10 mouse cellular contexts compared by ENCODE assay signal in genomic region chrX:110815549-110815930, GRCm38 (mm10). TPM values are rescaled to one million over a fixed set of nuclear protein-coding genes. Genes with fewer than 3 reads are reported as not detected.
DNase-seq lines count a peak whose midpoint lies in the region; ATAC-seq and TF ChIP-seq lines count a peak whose summit lies in the region.
"Had no signal": no experiment of that assay in that cellular context is flagged by ENCODE, and none has a peak within 500 bp of the region (broad histone marks: within the 10 kb centered on the region; RNA-seq: fewer than 3 reads in every experiment).

No protein-coding gene starts in this region.

- H3K36me3 ChIP-seq in lung, embryonic 16.5 days (ENCODE audit: control insufficient read depth, insufficient read depth, low read length), result no peaks in the 10 kb centered on the region
- no peaks in the 10 kb centered on the region for H3K36me3 ChIP-seq in intestine, embryonic 16.5 days (ENCODE audit: control insufficient read depth, insufficient read depth, low read length)
- no peaks in the 10 kb centered on the region for H3K36me3 ChIP-seq in neural tube, embryonic 15.5 days

- no peak overlapping the region for H3K9ac ChIP-seq in lung, embryonic 16.5 days (ENCODE audit: low read length)
- no peak overlapping the region for H3K9ac ChIP-seq in intestine, embryonic 16.5 days (ENCODE audit: low read depth, low read length)
- peak overlapping the region; percentile 45 for H3K9ac ChIP-seq in neural tube, embryonic 15.5 days (replicated peaks)

- H3K4me1 ChIP-seq in cerebellum, adult 2 months (ENCODE audit: control insufficient read depth, insufficient read depth, low read length), result 0 out of 2 replicates have a peak, but pooled peaks cover 2% of the 10 kb centered on the region
- no peaks in the 10 kb centered on the region for H3K4me1 ChIP-seq in lung, embryonic 16.5 days (replicated peaks; ENCODE audit: control insufficient read depth, insufficient read depth, low read length)
- no peaks in the 10 kb centered on the region for H3K4me1 ChIP-seq in lung, adult 2 months (ENCODE audit: control insufficient read depth, insufficient read depth, low read length)
- H3K4me1 ChIP-seq in intestine, embryonic 16.5 days (ENCODE audit: control insufficient read depth, insufficient read depth, low read length), result 0 out of 2 replicates have a peak, but pooled peaks cover 2% of the 10 kb centered on the region
- H3K4me1 ChIP-seq in neural tube, embryonic 15.5 days, result no peaks in the 10 kb centered on the region

- H3K27ac ChIP-seq in cerebellum, adult 2 months (ENCODE audit: insufficient read depth, low read length), result no peak overlapping the region
- H3K27ac ChIP-seq in lung, embryonic 16.5 days (ENCODE audit: low read length), result no peak overlapping the region
- no peak overlapping the region for H3K27ac ChIP-seq in intestine, embryonic 16.5 days (ENCODE audit: low read length)
- H3K27ac ChIP-seq in neural tube, embryonic 15.5 days (replicated peaks), result peak overlapping the region; percentile 86

- WGBS in cerebellum, adult 2 months, result 28% methylated on average over 18 of the region's 18 CpGs
- WGBS in lung, embryonic 16.5 days, result 31% methylated on average over 18 of the region's 18 CpGs
- WGBS in lung, adult 2 months, result 72% methylated on average over 18 of the region's 18 CpGs
- 33% methylated on average over 8 of the region's 18 CpGs for WGBS in intestine, embryonic 16.5 days
- WGBS in neural tube, embryonic 15.5 days, result 51% methylated on average over 18 of the region's 18 CpGs

- TF ChIP-seq CTCF in cerebellum, adult 2 months (IDR thresholded peaks at IDR 0.05; ENCODE audit: borderline replicate concordance, insufficient read depth, low read depth, low read length), result no peak
- TF ChIP-seq CTCF in lung, adult 2 months (IDR thresholded peaks at IDR 0.05; ENCODE audit: insufficient read depth, low read length), result no peak

- H3K27me3 ChIP-seq in cerebellum, adult 2 months (ENCODE audit: control insufficient read depth, insufficient read depth, low read length), result no peaks in the 10 kb centered on the region
- H3K27me3 ChIP-seq in lung, embryonic 16.5 days (ENCODE audit: control insufficient read depth, insufficient read depth, low read depth, low read length), result peaks cover 30% of the 10 kb centered on the region
- peaks cover 16% of the 10 kb centered on the region for H3K27me3 ChIP-seq in intestine, embryonic 16.5 days (replicated peaks; ENCODE audit: control insufficient read depth, insufficient read depth, low read length)
- no peaks in the 10 kb centered on the region for H3K27me3 ChIP-seq in neural tube, embryonic 15.5 days (replicated peaks)

- H3K9me3 ChIP-seq in lung, embryonic 16.5 days (ENCODE audit: control insufficient read depth, low read length), result no peaks in the 10 kb centered on the region
- H3K9me3 ChIP-seq in intestine, embryonic 16.5 days (ENCODE audit: control insufficient read depth, low read length), result no peaks in the 10 kb centered on the region
- no peaks in the 10 kb centered on the region for H3K9me3 ChIP-seq in neural tube, embryonic 15.5 days (replicated peaks)

- TF ChIP-seq POLR2A in cerebellum, adult 2 months (IDR thresholded peaks at IDR 0.05; ENCODE audit: borderline replicate concordance, insufficient read depth, low read length), result no peak
- TF ChIP-seq POLR2A in lung, adult 2 months (IDR thresholded peaks at IDR 0.05; ENCODE audit: borderline replicate concordance, extremely low read depth, low read depth, low read length), result no peak

- H3K4me3 ChIP-seq in cerebellum, adult 2 months (replicated peaks; ENCODE audit: insufficient read depth, low read depth, low read length), result peak overlapping the region; percentile 65
- peak overlapping the region; percentile 36; the same call in 1 of the 2 replicates for H3K4me3 ChIP-seq in lung, embryonic 16.5 days (ENCODE audit: low read length)
- H3K4me3 ChIP-seq in lung, adult 2 months (replicated peaks; ENCODE audit: extremely low read depth, low read depth, low read length), result no peak overlapping the region
- H3K4me3 ChIP-seq in intestine, embryonic 16.5 days (ENCODE audit: low read length), result peak overlapping the region; percentile 43
- H3K4me3 ChIP-seq in neural tube, embryonic 15.5 days (replicated peaks), result peak overlapping the region; percentile 54

- H3K4me2 ChIP-seq in lung, embryonic 16.5 days (ENCODE audit: low read depth, low read length), result peak overlapping the region; percentile 52; the same call in 1 of the 2 replicates
- peak overlapping the region; percentile 71 for H3K4me2 ChIP-seq in intestine, embryonic 16.5 days (ENCODE audit: low read depth, low read length)
- peak overlapping the region; percentile 60 for H3K4me2 ChIP-seq in neural tube, embryonic 15.5 days

- no peak for DNase-seq in cerebellum, adult 2 months
- no peak for DNase-seq in cerebellum, adult 8-10 months
- no peak for DNase-seq in lung, adult 2 months
- DNase-seq in adrenal gland, adult 8-10 months, result no peak
- DNase-seq in spleen, adult 18-20 months, result no peak
- DNase-seq: gastrocnemius, postnatal 14 days had no signal

- ATAC-seq in lung, embryonic 16.5 days (ENCODE audit: low read depth), result no peak
- ATAC-seq in intestine, embryonic 16.5 days, result no peak
- ATAC-seq in neural tube, embryonic 15.5 days (ENCODE audit: low FRiP score), result no peak

RNA-seq across cellular contexts. Expression of gene Pou3f4, which starts 1.5 kb away (rescaled TPM):
- 4.1 and 4.2 TPM in 2 replicates for polyA plus RNA-seq in cerebellum, adult 2 months (2012; rRNA removed)
- polyA plus RNA-seq in lung, embryonic 16.5 days (2015; fragmentation: Nextera tagmentation; extraction: Ambion mirVana), result not detected in 2 replicates
- polyA plus RNA-seq in lung, adult 2 months (2012; rRNA removed), result not detected in 2 replicates
- 0.17 and 0.21 TPM in 2 replicates for polyA plus RNA-seq in intestine, embryonic 16.5 days (2015; fragmentation: Nextera tagmentation; extraction: Ambion mirVana)
- polyA plus RNA-seq in neural tube, embryonic 15.5 days (2015; fragmentation: Nextera tagmentation; extraction: Ambion mirVana), result 5.4 and 6.3 TPM in 2 replicates
- under 1 TPM in 1 of 4 experiments, not detected in 3; 0.10 TPM for total RNA-seq in adrenal gland, adult 8-10 months (2022)
- total RNA-seq: gastrocnemius, postnatal 14 days had no signal
- polyA plus RNA-seq: small intestine, adult 2 months had no signal
